Mouse (Mus musculus) kidney, adult 2 months (tissue): Measurements from ENCODE around the gene Htr1a.

ENCODE experiments used
- CTCF ChIP-seq: fragments of 200-500 bp; conservative IDR thresholded peaks from 2 replicates; pipeline ENCODE4 v1.5.1; 2011; ENCODE audit warnings: low read depth, mild to moderate bottlenecking, control low read depth, low read length, moderate library complexity, mixed read lengths; ENCODE audit not compliant: insufficient read depth, insufficient read length
- POLR2A ChIP-seq: fragments of 200-500 bp; IDR thresholded peaks from one replicate; pipeline ENCODE4 v1.6.1; 2011; ENCODE audit warnings: low read depth, low read length, control low read depth

DNA sequence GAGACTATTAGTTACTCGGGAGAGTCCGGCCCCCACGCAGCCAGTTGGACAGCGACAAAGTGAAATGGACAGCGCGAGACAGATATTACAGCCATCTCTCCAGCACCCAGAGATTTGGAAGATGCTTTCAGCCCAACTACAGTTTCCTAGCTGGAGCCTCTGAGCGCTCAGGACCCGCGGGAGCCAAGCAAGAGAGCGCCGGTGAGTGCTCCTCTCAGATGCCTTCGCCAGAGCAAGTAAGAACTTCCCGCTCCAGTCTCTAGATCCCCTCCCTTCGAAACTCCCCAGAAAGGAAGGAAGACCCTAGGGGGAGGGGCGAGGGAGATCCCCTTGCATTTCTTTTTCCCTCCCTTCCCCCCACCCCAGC is 415 bp downstream of the Htr1a start:
- no peak for TF ChIP-seq POLR2A
- TF ChIP-seq CTCF = no peak
